Mouse (Mus musculus) olfactory bulb, adult 2 months (tissue): ENCODE results near the gene Ak2.

Experiments
- CTCF ChIP-seq: fragments of 200-500 bp; IDR thresholded peaks from 2 replicates; pipeline ENCODE4 v1.5.1; 2012; ENCODE audit warnings: low read depth, mild to moderate bottlenecking, low read length, moderate library complexity; ENCODE audit not compliant: insufficient read depth
- POLR2A ChIP-seq: fragments of 200-500 bp; IDR thresholded peaks from 2 replicates; pipeline ENCODE4 v1.6.1; 2012; ENCODE audit warnings: mild to moderate bottlenecking, low read depth, low read length, moderate library complexity; ENCODE audit not compliant: insufficient read depth

- TF ChIP-seq POLR2A: no peak
- no peak for TF ChIP-seq CTCF
Measured at GRCm38 (mm10) chr4:128961301-128962028, 30.3 kb upstream of the Ak2 start.
